Mouse (Mus musculus): Measurements from ENCODE around the gene Fam57a.
"Not testable (repeated sequence)": the region's sequence is repeated elsewhere in the genome, so short reads cannot be mapped to it uniquely, and the experiment has no call there.

Gene Fam57a

DNA sequence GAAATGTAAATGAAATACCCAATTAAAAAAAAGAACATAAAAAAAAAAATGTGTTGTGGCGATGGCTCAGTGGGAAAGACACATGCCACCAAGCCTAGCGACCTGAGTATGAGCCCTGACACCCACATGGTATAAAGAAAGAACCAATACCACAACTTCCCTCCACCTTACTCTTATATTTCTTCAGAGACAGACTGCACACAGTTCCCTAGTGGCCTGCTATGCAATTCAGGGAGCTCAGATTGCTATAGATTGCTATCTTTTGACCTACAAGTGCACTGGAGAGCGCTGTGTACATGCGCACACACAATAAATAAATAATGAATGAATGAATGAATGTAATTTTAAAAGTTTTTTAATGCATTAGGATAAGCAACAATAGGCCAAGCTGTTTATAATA lies 4.3 kb downstream of the Fam57a start:
- no peak for DNase-seq (ENCODE audit: low spot score)

DNA sequence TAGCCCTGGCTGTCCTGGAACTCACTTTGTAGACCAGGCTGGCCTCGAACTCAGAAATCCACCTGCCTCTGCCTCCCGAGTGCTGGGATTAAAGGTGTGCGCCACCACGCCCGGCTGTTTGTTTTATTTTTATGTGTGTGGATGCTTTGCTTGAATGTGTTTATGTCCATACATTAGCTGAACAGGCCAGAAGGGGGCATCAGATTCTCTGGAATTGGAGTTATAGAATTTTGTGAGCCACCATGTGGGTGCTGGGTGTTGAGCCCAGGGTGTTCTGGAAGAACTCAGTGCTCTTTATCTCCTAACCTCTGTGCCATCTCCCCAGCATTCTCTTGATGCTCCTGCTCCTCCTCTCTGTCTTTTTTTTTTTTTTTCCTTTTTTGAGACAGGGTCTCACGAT lies 7.4 kb downstream of the Fam57a start:
- DNase-seq (ENCODE audit: low spot score): no peak

- DNase-seq (ENCODE audit: low spot score): no peak
Observed at GRCm38 (mm10) chr11:76196275-76196976, 17.0 kb downstream of the Fam57a start.

DNA sequence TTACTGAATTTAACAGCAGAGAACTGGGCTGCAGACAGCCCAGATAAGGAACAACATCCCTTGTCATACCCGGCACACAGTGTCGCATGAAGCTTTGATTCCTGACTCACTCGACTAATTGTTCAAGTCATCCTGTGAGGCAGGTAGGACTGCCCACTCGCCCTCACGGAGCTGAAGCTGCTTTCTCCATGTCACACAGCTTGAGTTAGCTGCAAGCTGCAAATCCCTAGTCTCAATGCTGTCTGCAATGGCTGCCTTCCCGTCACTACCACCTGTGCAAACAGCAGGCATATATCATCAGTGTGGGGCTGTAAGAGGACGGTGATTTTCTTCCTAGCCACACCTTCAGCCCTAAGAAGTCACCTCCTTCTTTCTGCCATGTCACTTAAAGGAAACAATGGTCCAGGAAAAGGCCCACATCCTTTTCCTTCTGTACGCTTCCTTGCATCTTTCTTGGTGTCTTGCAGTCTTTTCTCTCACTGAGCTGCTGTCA lies 17.6 kb downstream of the Fam57a start:
- no peak for DNase-seq (ENCODE audit: low spot score)

DNA sequence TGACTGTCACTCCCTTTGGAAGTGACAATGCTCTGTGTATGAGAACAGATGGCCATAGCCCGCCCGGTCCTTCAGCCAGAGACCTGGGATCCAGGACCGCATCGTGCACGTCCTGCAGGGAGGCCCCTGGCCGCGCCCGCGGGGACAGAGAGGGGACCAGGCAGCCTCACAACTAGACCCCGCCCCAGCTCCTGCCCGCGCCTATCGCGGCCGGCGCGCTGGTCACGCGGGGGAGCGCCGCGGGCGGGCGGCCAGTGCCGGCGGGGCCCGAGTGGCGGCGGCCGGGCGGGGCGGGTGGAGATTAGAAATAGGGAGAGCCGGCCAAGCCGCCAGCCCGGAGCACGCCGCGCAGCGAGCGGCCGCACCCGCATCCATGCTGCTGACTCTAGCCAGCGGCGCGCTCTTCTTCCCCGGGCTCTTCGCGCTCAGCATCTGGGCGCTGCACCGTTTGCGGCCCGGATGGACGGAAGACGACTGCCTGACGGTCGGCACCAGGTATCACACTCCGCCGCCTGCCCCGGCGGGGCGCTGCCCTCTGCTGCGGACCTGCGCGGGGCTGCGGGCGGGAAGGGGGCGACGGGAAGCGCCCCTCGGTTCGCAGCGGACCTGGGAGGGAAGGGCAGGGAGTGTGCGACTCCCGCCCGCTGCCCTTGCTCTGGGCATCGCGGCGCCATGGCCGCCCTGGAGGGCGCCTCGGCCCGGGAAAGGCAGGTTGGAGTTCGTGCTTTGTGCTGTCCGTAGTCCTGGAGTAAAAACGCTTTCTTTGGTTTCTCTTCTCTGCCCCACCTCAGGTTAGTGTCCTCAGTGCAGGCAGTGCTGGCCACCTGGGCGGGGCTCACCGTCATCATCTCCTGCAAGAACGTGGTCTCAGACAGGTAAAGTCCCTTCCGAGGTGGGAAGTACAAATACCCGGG lies 22.5 kb downstream of the Fam57a start:
- peak; percentile 73 for DNase-seq (ENCODE audit: low spot score)

DNA sequence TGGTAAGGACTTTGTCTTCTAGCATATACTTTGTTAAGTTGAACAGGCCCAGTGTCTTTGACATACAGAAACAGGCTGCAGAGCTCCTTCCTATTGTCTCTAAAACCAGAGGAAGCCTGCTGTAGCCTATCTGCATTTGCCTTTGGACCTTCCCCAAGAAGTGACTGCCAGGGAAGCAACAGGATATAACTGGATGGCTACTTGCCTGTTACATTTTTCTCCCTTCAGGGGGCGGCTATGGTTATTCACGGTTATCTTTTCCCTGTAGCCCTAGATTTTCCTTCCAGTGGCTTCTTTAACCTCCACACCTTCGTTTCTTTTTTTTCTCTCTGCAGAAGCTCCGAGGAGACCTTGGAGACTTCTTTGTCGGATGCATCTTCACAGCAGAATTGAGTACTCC lies 27.3 kb downstream of the Fam57a start:
- no peak for DNase-seq (ENCODE audit: low spot score)

DNA sequence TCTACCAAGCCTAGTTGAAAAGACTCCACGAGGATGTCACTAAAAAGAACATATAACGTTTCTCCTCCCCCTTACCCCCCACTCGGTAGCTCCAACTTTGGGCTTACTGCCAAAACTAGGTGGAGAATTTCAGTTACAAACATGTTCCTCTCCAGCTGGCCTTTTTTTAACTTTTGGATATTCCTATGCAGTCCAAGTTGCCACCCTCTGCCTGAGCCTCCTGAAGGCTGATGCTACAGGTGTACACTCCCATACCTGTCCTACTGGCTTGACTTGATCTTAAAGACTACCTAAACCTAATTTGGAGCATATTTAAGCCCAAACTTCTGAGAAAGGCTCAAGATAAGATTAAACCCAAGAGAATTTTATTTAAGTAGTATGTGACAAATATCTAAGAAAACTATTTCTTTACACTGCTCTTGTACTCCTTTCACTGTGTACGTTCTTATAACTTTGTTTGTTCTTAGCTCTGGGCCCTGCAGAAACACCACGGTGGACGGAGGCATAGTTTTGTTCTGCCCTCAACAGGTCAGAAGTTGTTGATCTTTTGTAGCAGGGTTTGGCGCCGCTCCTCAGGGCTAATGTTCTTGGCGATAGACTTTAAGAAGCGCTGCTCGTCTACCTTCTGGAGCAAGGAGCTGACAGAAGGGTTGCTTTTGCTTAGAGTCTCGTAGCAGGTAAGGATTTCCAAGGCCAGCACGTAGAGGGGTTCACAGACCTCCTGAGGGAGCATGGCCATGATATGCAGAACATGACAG lies 30.9 kb downstream of the Fam57a start:
- no peak for DNase-seq (ENCODE audit: low spot score)

DNA sequence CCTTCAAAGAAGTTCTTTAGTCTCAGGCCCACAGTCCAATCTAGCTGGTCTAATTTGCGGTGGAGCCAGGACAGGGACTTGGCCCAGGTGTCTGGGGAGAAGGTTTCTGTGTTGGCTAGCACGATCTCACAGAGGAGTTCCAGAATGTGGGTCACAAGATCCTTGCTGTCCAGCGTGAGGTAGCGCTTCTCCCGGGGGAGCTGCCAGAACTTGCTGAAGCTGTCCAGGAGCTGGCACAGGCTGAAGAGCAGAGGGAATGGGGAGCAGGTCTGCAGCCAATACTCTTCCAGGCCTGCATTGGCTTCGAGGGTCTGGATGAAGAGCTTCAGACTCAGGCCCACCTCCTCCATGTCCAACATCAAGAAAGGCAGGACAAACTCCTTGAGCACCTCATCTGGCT lies 32.1 kb downstream of the Fam57a start:
- not testable (repeated sequence) for DNase-seq (ENCODE audit: low spot score)

DNA sequence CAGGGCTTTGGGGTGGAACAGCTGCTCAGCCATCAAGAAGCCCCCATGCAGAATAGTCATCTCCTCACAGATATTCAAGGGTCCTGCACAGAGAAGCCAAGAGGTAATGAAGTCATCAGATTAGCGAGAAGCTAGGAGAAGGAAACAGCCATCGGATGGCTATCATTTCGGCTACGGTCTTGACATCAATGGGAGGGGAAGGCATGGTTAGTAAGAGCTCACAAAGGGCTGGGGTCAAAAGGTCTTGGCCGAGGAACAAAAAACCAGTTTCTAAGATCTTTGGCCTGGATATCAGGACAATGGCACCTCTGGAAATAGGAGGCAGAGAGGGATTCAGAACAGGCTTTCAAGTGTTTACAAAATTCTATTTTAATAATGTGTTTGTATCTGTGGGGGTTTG lies 34.4 kb downstream of the Fam57a start:
- DNase-seq (ENCODE audit: low spot score): no peak

DNA sequence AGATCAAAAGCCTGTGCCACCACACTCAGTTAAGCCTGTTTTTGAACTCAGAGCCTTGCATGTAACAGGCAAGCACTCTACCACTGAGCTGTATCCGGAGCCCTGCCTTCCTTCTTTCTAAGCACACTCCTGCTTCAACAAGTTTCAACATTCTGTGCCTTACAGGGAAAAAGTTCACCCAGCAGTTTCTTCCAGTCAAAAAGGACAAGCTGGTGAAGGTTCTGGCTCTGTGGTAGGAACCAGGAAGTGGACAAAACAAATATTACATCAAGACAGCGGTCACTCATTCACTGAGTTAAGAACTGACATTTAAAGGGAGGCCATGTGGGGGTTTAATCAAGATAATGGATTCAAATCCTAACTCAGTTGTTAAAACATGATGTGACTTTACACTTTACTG lies 35.5 kb downstream of the Fam57a start:
- no peak for DNase-seq (ENCODE audit: low spot score)

GRCm38 (mm10) chr11:76216049-76216540 lies 36.6 kb downstream of the Fam57a start:
- DNase-seq (ENCODE audit: low spot score): no peak

DNA sequence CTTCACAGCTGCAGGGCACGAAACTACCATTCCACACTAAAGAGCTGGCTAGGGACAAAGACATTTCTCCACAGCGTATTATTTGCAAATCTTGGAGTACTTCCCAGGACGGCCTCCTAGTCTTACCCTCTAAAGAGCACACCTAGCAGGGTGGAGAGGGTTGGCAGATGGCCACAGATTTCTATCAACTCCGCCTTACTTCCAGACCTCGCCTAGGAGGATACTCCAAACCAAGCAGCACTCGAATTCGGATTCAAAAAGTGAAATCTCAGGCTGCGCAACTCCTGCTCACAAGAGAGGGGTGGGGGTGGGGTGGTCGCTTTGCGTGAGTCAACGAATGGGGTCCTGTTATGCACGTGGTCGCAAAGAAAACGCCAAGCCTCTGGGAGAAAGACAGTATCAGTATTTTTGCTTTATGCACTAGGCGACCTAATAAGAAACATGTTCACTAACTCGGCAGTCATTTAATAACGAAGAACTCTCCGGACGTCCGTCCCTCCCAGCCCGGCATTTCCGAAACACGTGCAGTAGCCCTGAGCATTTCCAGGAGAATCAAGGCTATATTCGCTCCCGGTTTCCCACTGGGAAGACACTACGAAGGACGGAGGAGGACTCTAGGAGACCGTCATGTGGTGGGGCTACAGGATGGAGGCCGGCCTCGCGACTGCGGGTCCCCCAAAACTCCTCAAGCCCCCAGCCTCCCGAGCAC lies 37.4 kb downstream of the Fam57a start:
- peak; percentile 36 for DNase-seq (ENCODE audit: low spot score)

DNA sequence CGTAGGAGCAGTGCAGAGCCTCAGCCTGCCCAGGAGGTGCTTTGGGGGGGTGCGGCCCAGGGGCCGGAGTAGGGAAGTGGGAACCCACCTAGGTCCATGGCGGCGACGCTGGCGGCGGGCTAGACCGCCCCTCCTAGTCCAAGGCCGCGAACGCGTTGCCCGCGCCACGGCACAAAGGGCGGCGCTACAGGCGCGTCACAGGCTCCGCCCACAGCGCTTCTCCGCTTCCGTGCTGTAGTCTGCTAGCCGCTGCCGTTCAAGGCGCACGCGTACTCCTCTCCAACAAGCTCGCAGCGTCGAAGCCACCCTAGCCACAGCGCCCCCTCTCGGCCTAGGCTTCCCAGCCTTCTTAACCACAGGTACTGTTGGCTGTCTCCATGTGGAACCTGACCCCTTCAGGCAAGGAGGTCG lies 37.9 kb downstream of the Fam57a start, which contains the start of the genes Dbil5 and Gemin4:
Gene Dbil5 (plus strand): TSS at position 219 of the 411 bp plus-strand sequence.
Gene Gemin4 (minus strand): TSS at position 275 of the 411 bp plus-strand sequence.
- DNase-seq (ENCODE audit: low spot score): peak; percentile 95

- DNase-seq (ENCODE audit: low spot score): no peak
Observed at GRCm38 (mm10) chr11:76224631-76225030, 45.2 kb downstream of the Fam57a start.

- no peak for DNase-seq (ENCODE audit: low spot score)
Observed at GRCm38 (mm10) chr11:76225051-76225450, 45.6 kb downstream of the Fam57a start.

DNA sequence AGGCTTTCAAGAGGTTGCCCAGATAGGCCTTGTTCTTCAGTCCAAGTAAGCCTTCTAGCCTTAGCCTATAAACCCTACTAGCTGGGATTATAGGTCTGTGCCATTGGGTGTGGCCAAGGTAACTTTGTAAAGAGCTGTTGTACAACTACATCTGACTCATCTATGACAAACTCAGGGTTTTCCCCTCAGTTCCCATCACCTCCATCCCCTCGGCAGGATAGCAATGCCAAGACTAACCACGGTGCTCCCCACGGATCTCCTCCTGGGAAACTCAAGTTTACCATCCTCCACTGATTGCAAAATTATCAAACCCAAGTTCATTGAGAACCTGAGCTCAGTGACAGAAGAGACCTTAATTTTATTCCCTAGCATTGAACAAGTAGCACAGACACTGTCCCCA lies 56.7 kb downstream of the Fam57a start:
- DNase-seq (ENCODE audit: low spot score): no peak

DNA sequence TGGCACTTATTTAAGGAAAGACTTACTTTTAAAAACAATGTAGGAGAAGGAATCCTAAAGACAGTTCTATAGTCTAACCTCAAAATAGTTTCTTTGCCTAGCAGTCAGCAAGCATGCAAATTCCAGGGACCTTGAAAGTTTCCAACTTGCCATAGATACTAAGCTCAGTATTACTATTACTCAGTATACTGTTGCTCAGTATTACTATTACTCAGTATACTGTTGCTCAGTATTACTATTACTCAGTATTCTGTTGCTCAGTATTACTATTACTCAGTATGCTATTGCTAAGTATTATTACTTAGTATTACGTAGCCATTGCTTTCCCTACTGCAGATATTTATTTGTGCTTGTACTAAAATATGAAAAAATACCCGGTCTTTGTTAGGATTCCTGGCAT lies 60.3 kb downstream of the Fam57a start:
- no peak for DNase-seq (ENCODE audit: low spot score)

DNA sequence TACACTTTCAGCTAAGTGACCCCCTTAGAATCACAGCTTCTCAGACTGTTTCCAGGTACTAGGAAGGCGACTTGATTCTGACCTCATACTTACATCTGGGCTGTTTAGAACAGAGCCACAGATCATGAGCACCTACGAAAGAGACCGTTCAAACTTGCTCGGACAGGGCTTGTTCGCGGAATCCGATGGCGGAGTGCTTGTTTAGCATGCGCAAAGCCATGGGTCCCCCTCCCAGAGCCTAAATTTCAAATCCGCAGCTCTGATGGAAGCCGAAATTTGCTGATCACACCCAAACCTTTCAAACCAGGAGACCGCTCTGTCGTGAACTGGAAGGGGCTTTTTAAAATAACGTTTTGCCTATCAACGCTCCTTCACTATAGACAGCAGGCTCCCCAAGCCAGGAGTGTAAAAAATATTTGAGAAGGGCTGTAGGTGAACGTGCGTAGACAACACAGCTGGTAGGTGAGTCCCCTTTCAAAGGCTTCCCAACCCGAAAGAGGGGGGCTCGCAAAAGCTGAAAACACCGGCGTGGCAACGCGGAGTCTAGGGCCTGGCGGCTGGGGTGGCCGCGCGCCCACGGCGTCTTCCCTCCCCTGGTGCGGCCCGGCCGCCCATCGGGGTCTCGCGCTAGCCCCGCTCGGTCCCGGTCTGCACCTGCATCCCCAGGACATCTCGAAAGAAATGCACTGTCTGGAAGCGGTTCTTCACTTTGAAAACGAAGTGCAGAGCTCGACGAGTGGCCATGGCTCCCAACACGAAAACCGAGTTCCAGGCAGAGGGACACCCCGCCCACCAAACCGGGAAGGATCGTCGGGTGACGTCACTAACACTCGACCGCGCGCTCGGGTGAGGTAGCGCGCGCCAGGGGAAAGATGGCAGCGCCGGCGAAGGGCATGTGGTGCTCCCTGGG lies 63.7 kb downstream of the Fam57a start, which contains the start of the genes Mrm3 and Glod4:
Gene Mrm3 (plus strand): TSS at position 815 of the 910 bp plus-strand sequence.
Gene Glod4 (minus strand): TSS at position 825 of the 910 bp plus-strand sequence.
- DNase-seq (ENCODE audit: low spot score): peak; percentile 91

DNA sequence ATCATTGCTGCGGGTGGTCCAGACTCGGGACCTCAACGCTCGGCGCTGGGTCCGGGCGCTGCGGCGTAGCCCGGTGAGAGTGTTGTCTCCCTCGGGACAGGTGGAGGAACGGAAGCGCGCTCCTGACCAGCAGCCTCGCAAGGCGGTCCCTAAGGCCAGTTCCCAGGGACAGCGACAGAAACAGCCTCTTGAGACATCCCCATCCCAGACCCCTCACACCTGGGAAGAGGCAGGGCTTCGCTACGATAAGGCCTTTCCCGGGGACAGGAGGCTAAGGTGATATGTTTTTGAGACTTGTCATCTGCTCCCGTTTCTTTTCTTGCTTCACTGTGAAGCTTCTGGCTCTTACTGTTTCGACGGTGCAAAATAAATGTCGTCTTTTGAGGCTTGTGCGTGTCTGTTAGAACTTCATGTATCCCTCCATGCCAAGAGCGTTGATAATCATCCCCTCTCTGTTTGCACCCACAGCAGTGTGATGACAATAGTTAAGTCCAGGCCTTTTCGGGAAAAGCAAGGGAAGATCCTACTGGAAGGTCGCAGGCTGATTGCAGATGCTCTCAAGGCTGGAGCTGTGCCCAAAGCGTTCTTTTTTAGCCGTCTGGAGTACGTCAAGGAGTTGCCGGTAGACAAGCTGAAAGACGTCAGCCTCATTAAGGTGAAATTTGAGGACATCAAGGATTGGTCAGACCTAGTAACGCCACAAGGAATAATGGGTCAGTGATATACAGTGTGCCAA lies 64.5 kb downstream of the Fam57a start:
- DNase-seq (ENCODE audit: low spot score): no peak
